Mouse (Mus musculus) large intestine, adult 2 months (tissue): ENCODE results near the gene Tbc1d7. TPM values are rescaled to one million over a fixed set of nuclear protein-coding genes. Genes with fewer than 3 reads are reported as not detected.
A peak's percentile ranks its signal among the peaks of the same experiment; 100 is the strongest.

Source experiments
- DNase-seq: peaks from one replicate; pipeline ENCODE4 v3.0.0-alpha.2; 2012; ENCODE audit warnings: low read depth, low spot score
- WGBS: fragments of 180-500 bp; shearing (Covaris S2); methylation state at CpG from one replicate; pipeline ENCODE4 v1.1.7; 2018; 5-methylcytosine and 5-hydroxymethylcytosine counted together
- polyA plus RNA-seq: library from polyadenylated mRNA; depleted of rRNA; stranded (reverse); fragments of >200 nt; gene quantifications from 2 replicates; pipeline ENCODE4 v1.2.3, GENCODE M21; 2012; rRNA removed

Tbc1d7 gene
- 6.5 and 7.9 TPM in 2 replicates for polyA plus RNA-seq

- DNase-seq: peak; percentile 91
- under 1% methylated on average over 48 of the region's 48 CpGs for WGBS
Observed at GRCm38 (mm10) chr13:43171020-43171710, at the start of gene Tbc1d7. Gene Tbc1d7, minus strand, starts transcription at chr13:43171501.

GRCm38 (mm10) chr13:43220635-43221034 lies 49.3 kb upstream of the Tbc1d7 start:
- 81% methylated on average over 1 of the region's 1 CpGs for WGBS
- no peak for DNase-seq

- no peak for DNase-seq
- WGBS: 31% methylated on average over 4 of the region's 4 CpGs
Observed at GRCm38 (mm10) chr13:43218764-43219163, 47.5 kb upstream of the Tbc1d7 start.

GRCm38 (mm10) chr13:43218284-43218683 lies 47.0 kb upstream of the Tbc1d7 start:
- WGBS: 66% methylated on average over 4 of the region's 4 CpGs
- no peak for DNase-seq

GRCm38 (mm10) chr13:43217686-43218085 lies 46.4 kb upstream of the Tbc1d7 start:
- DNase-seq: no peak
- WGBS: 77% methylated on average over 4 of the region's 4 CpGs

GRCm38 (mm10) chr13:43217059-43217458 lies 45.8 kb upstream of the Tbc1d7 start:
- no peak for DNase-seq
- 74% methylated on average over 8 of the region's 8 CpGs for WGBS

GRCm38 (mm10) chr13:43215994-43216706 lies 44.8 kb upstream of the Tbc1d7 start:
- WGBS: 88% methylated on average over 9 of the region's 9 CpGs
- DNase-seq: no peak

- 30% methylated on average over 19 of the region's 19 CpGs for WGBS
Observed at GRCm38 (mm10) chr13:43215144-43215993, 44.1 kb upstream of the Tbc1d7 start.

GRCm38 (mm10) chr13:43212338-43212737 lies 41.0 kb upstream of the Tbc1d7 start:
- peak; percentile 28 for DNase-seq
- whole genome bisulfite sequencing: 25% methylated on average over 7 of the region's 7 CpGs

More at GRCm38 (mm10) chr13:43215144-43215993, 44.1 kb upstream of the Tbc1d7 start:
- no peak for DNase-seq

- WGBS: 68% methylated on average over 5 of the region's 5 CpGs
- DNase-seq: no peak
Observed at GRCm38 (mm10) chr13:43210956-43211355, 39.7 kb upstream of the Tbc1d7 start.

- 69% methylated on average over 5 of the region's 5 CpGs for WGBS
- no peak for DNase-seq
Observed at GRCm38 (mm10) chr13:43209560-43209959, 38.3 kb upstream of the Tbc1d7 start.

- DNase-seq: no peak
- 63% methylated on average over 16 of the region's 16 CpGs for whole genome bisulfite sequencing
Observed at GRCm38 (mm10) chr13:43208914-43209439, 37.7 kb upstream of the Tbc1d7 start.

- DNase-seq: no peak
- WGBS: 89% methylated on average over 12 of the region's 12 CpGs
Observed at GRCm38 (mm10) chr13:43206118-43206683, 34.9 kb upstream of the Tbc1d7 start.

- no peak for DNase-seq
- WGBS: 36% methylated on average over 5 of the region's 5 CpGs
Observed at GRCm38 (mm10) chr13:43203641-43204040, 32.3 kb upstream of the Tbc1d7 start.

- WGBS: 77% methylated on average over 7 of the region's 7 CpGs
- DNase-seq: no peak
Observed at GRCm38 (mm10) chr13:43203234-43203633, 31.9 kb upstream of the Tbc1d7 start.

GRCm38 (mm10) chr13:43202351-43202750 lies 31.1 kb upstream of the Tbc1d7 start:
- WGBS: 73% methylated on average over 10 of the region's 10 CpGs
- no peak for DNase-seq

- no peak for DNase-seq
- WGBS: 46% methylated on average over 22 of the region's 22 CpGs
Observed at GRCm38 (mm10) chr13:43201033-43201432, 29.7 kb upstream of the Tbc1d7 start.

- no peak for DNase-seq
- 81% methylated on average over 22 of the region's 22 CpGs for WGBS
Observed at GRCm38 (mm10) chr13:43200473-43200872, 29.2 kb upstream of the Tbc1d7 start.

GRCm38 (mm10) chr13:43199749-43200148 lies 28.4 kb upstream of the Tbc1d7 start:
- 64% methylated on average over 5 of the region's 5 CpGs for WGBS
- DNase-seq: no peak

- WGBS: 80% methylated on average over 7 of the region's 7 CpGs
- DNase-seq: no peak
Observed at GRCm38 (mm10) chr13:43199282-43199681, 28.0 kb upstream of the Tbc1d7 start.
